Mouse (Mus musculus) limb, embryonic 12.5 days (tissue): ENCODE measurements around the gene Gm3415. TPM values are rescaled to one million over a fixed set of nuclear protein-coding genes. Genes with fewer than 3 reads are reported as not detected.
A peak's percentile ranks its signal among the peaks of the same experiment; 100 is the strongest.
"Not testable (repeated sequence)": the region's sequence is repeated elsewhere in the genome, so short reads cannot be mapped to it uniquely, and the experiment has no call there.

Experiments
- ATAC-seq: fragments of 200-750 bp; cut with Nextera tagmentation; 2 replicates; pipeline ENCODE4 v1.8.0; 2017; ENCODE audit warnings: low read depth, moderate TSS enrichment; ENCODE audit not compliant: insufficient number of reproducible peaks, insufficient read depth, low FRiP score, low TSS enrichment
- H3K27ac ChIP-seq: fragments of 300-500 bp; sonication (generic); 2 replicates; pipeline ENCODE4 v1.5.1; 2016; ENCODE audit warnings: mild to moderate bottlenecking, moderate library complexity
- H3K27me3 ChIP-seq: fragments of 300-500 bp; sonication (generic); 2 replicates; pipeline ENCODE4 v1.6.1; 2016; ENCODE audit warnings: mild to moderate bottlenecking, moderate library complexity
- H3K36me3 ChIP-seq: fragments of 300-500 bp; sonication (generic); 2 replicates; pipeline ENCODE4 v1.6.1; 2016; ENCODE audit warnings: mild to moderate bottlenecking, moderate library complexity
- H3K4me1 ChIP-seq: fragments of 300-500 bp; sonication (generic); replicated peaks from 2 replicates; pipeline ENCODE4 v1.6.1; 2016
- H3K4me2 ChIP-seq: fragments of 300-500 bp; sonication (generic); 2 replicates; pipeline ENCODE4 v1.6.1; 2016; ENCODE audit warnings: mild to moderate bottlenecking, moderate library complexity
- H3K4me3 ChIP-seq: fragments of 300-500 bp; sonication (generic); replicated peaks from 2 replicates; pipeline ENCODE4 v1.5.1; 2016; ENCODE audit warnings: mild to moderate bottlenecking
- H3K9ac ChIP-seq: fragments of 300-500 bp; sonication (generic); replicated peaks from 2 replicates; pipeline ENCODE4 v1.6.1; 2016; ENCODE audit warnings: mild to moderate bottlenecking, moderate library complexity
- H3K9me3 ChIP-seq: fragments of 300-500 bp; sonication (generic); 2 replicates; pipeline ENCODE4 v1.6.1; 2016; ENCODE audit warnings: mild to moderate bottlenecking, moderate library complexity
- WGBS: fragments of 180-500 bp; shearing (Covaris S2); methylation state at CpG from one replicate; pipeline ENCODE4 v1.1.7; 2016; 5-methylcytosine and 5-hydroxymethylcytosine counted together
- polyA plus RNA-seq: library from polyadenylated mRNA; unstranded; fragments of >200 nt; fragmentation: Nextera tagmentation; extraction: Ambion mirVana; gene quantifications from 2 replicates; pipeline ENCODE4 v1.2.1, GENCODE M21; 2016

Gm3415 gene
- polyA plus RNA-seq, result not detected in 2 replicates

DNA sequence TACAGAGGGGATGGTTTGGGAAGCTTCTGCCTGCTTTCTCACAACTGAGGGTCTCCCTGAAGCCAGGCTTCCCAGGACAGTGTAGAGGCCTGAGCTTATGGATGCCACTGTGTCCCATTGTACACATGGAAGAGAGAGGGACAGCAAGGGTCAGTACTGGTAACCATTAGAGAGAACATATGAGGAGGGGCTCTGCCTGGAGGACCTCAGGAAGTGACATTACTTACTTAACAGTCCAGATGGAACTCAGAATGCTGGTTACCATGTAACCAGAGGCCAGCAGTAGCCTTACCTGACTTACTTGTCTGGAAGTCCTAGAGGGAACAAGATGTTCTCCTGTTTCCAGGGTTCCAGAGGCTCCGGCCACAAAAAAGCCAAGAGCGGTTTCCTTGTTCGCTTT is at the start of gene Gm3415:
TSS of gene Gm3415 (plus strand) at position 301 of the 400 bp plus-strand sequence.
- not testable (repeated sequence) for ATAC-seq
- no CpG with 5 or more reads among the region's 3 CpGs for WGBS

DNA sequence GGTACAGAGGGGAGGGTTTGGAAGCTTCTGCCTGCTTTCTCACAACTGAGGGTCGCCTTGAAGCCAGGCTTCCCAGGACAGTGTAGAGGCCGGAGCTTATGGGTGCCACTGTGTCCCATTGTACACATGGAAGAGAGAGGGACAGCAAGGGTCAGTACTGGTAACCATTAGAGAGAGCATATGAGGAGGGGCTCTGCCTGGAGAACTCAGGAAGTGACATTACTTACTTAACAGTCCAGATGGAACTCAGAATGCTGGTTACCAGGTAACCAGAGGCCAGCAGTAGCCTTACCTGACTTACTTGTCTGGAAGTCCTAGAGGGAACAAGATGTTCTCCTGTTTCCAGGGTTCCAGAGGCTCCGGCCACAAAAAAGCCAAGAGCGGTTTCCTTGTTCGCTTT is 42.1 kb upstream of the Gm3415 start, which contains the start of gene Gm3402:
TSS of gene Gm3402 (plus strand) at position 301 of the 400 bp plus-strand sequence.
- H3K27me3 ChIP-seq, H3K36me3 ChIP-seq, H3K4me3 ChIP-seq, H3K4me2 ChIP-seq, H3K27ac ChIP-seq, H3K4me1 ChIP-seq, H3K9me3 ChIP-seq, H3K9ac ChIP-seq, ATAC-seq: not testable (repeated sequence)
- WGBS, result 100% methylated on average over 1 of the region's 5 CpGs

More for the DNA sequence above, at the start of gene Gm3415:
- not testable (repeated sequence) for H3K27me3 ChIP-seq, H3K27ac ChIP-seq, H3K36me3 ChIP-seq, H3K4me3 ChIP-seq, H3K9ac ChIP-seq, H3K4me2 ChIP-seq, H3K4me1 ChIP-seq, H3K9me3 ChIP-seq

DNA sequence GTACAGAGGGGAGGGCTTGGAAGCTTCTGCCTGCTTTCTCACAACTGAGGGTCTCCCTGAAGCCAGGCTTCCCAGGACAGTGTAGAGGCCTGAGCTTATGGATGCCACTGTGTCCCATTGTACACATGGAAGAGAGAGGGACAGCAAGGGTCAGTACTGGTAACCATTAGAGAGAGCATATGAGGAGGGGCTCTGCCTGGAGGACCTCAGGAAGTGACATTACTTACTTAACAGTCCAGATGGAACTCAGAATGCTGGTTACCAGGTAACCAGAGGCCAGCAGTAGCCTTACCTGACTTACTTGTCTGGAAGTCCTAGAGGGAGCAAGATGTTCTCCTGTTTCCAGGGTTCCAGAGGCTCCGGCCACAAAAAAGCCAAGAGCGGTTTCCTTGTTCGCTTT is 30.4 kb upstream of the Gm3415 start, which contains the start of gene Gm3404:
TSS of gene Gm3404 (plus strand) at position 301 of the 400 bp plus-strand sequence.
- not testable (repeated sequence) for H3K4me2 ChIP-seq, H3K27ac ChIP-seq, H3K4me3 ChIP-seq, H3K9me3 ChIP-seq, H3K27me3 ChIP-seq, H3K9ac ChIP-seq, H3K36me3 ChIP-seq, H3K4me1 ChIP-seq, ATAC-seq
- 85% methylated on average over 3 of the region's 3 CpGs for WGBS

DNA sequence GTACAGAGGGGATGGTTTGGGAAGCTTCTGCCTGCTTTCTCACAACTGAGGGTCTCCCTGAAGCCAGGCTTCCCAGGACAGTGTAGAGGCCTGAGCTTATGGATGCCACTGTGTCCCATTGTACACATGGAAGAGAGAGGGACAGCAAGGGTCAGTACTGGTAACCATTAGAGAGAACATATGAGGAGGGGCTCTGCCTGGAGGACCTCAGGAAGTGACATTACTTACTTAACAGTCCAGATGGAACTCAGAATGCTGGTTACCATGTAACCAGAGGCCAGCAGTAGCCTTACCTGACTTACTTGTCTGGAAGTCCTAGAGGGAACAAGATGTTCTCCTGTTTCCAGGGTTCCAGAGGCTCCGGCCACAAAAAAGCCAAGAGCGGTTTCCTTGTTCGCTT is 18.6 kb upstream of the Gm3415 start, which contains the start of gene Gm3409:
TSS of gene Gm3409 (plus strand) at position 301 of the 400 bp plus-strand sequence.
- H3K4me3 ChIP-seq, ATAC-seq, H3K27ac ChIP-seq, H3K9me3 ChIP-seq, H3K27me3 ChIP-seq, H3K4me1 ChIP-seq, H3K4me2 ChIP-seq, H3K9ac ChIP-seq, H3K36me3 ChIP-seq: not testable (repeated sequence)
- 100% methylated on average over 3 of the region's 3 CpGs for WGBS

DNA sequence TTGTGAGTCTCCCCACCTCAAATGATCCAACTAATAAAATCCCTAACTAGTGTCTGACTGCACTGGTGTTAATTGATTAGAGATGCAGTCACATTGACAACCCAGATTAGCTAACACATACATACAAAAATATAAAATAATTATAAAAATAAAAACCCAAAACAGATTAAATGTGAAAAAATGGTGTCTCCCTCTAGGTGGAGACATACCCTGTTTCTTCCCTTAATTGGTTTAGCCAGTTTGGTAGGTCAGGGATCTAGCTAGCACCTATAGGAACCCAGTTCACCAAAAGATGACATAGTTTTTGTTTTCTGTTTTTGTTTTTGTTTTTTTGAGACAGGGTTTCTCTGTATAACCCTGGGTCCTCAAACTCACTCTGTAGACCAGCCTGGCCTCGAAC is 8.3 kb downstream of the Gm3415 start:
- Histone ChIP-seq H3K27ac (no peak overlapping the region), H3K9ac (no peak overlapping the region), H3K4me3 (no peak overlapping the region), H3K4me2 (no peak overlapping the region), H3K36me3 (no peaks in the 10 kb centered on the region), H3K9me3 (no peaks in the 10 kb centered on the region), H3K27me3 (no peaks in the 10 kb centered on the region), H3K4me1 (no peaks in the 10 kb centered on the region)
- 73% methylated on average over 1 of the region's 1 CpGs for WGBS
- ATAC-seq, result no peak

DNA sequence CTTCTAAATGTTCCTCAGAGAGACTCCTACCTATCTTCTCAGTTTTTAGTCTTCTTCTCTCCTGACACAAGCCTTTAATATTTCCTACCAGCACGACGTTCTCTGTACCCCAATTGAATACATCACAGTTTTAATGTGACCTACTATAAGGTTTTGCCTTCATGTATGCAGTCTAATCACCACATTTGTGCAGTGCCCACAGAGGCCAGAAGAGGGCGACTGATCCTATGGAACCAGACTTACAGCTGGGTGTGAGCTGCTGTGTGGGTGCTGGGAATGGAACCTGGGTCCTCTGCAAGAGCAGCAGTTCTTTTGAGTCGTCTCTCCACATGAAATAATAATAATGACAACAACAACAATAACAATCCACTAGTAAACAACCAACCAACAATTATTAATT is 11.1 kb downstream of the Gm3415 start:
- no peak for ATAC-seq
- WGBS, result 64% methylated on average over 4 of the region's 4 CpGs

DNA sequence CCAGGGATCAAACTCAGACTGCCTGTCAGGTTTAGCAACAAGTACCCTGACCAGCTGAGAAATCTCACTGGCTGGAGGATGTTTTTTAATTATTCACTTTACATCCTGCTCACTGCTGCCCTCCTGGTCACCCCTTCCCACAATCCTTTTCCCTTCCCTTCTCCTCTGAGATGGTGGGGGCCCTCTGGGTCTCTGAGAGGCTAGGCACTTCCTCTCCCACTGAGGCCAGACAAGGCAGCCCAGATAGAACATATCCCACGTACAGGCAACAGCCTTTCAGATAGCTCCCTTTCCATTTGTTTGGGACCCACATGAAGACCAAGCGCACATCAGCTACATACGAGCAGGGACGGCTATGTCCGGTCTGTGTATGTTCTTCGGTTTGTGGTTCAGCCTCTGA is 14.2 kb downstream of the Gm3415 start:
- H3K27me3 ChIP-seq, H3K4me3 ChIP-seq, H3K4me2 ChIP-seq, H3K9ac ChIP-seq, ATAC-seq, H3K9me3 ChIP-seq, H3K4me1 ChIP-seq, H3K36me3 ChIP-seq, H3K27ac ChIP-seq: not testable (repeated sequence)
- 83% methylated on average over 6 of the region's 6 CpGs for WGBS

More for the DNA sequence above, 11.1 kb downstream of the Gm3415 start:
- no peaks in the 10 kb centered on the region for H3K36me3 ChIP-seq
- no peaks in the 10 kb centered on the region for H3K27me3 ChIP-seq
- H3K4me2 ChIP-seq, result no peak overlapping the region
- no peak overlapping the region for H3K27ac ChIP-seq
- H3K4me3 ChIP-seq, result no peak overlapping the region
- H3K9me3 ChIP-seq, result no peaks in the 10 kb centered on the region
- H3K9ac ChIP-seq, result no peak overlapping the region
- H3K4me1 ChIP-seq, result no peaks in the 10 kb centered on the region

DNA sequence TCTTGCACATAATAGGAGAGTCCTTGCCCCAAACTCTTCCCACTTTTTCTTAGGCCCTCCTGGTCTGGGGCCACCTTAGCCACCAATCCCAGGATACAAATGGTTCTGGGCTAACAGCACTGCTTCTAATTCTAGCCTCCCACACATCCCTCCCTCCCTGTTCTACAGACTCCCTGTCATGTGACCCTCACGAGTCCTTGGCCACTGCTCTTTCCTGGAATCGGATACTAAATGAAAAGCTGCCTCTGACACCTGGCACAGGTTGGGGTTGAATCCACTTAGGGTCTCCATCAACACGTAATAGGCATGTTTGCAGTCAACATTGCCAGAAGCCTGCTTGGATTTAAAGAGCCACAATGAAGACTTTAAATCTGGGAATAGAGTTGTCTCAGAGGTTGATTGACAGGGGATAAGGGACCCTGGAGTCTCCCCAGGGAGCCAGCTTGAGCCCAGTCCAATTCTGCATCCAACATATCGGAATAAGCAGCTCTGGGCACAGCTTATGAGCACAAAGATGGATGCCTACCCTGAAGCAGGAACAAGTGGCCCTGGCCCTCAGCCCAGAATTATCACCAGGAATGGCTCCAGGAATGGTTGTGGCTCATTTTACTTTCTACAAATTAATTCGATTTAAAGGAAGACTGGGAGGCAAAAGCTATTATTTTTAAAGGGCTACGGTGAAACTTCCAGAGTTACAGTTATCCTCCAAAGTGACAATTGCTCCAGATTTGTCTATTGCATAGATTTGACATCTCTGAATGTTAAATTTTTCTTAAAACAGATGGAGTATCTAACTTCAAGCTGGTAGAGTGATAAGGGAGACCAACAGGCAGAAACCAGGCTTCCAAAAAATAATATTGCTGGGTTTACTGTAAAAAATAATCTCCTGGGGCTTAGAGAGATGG is 16.1 kb downstream of the Gm3415 start:
- 70% methylated on average over 6 of the region's 6 CpGs for WGBS
- H3K27ac ChIP-seq, result not testable (repeated sequence)

DNA sequence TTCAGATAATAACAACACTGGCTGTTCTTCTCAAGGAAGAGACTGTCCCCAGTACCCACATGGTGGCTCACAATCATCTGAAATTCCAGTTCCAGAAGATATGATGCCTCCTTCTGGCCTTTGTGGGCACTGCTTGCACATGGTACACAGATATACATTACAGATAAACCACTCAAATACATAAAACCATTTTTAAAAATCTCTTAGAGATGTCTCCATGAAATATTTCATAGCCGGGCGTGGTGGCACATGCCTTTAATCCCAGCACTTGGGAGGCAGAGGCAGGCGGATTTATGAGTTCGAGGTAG is 16.8 kb downstream of the Gm3415 start:
- H3K9ac ChIP-seq, H3K4me3 ChIP-seq, H3K27ac ChIP-seq, H3K36me3 ChIP-seq, H3K4me1 ChIP-seq, H3K27me3 ChIP-seq, H3K9me3 ChIP-seq, ATAC-seq, H3K4me2 ChIP-seq: not testable (repeated sequence)
- 92% methylated on average over 4 of the region's 4 CpGs for WGBS

More for the DNA sequence above, 16.1 kb downstream of the Gm3415 start:
- not testable (repeated sequence) for ATAC-seq, H3K4me2 ChIP-seq, H3K9me3 ChIP-seq, H3K36me3 ChIP-seq, H3K4me3 ChIP-seq, H3K9ac ChIP-seq, H3K4me1 ChIP-seq, H3K27me3 ChIP-seq

DNA sequence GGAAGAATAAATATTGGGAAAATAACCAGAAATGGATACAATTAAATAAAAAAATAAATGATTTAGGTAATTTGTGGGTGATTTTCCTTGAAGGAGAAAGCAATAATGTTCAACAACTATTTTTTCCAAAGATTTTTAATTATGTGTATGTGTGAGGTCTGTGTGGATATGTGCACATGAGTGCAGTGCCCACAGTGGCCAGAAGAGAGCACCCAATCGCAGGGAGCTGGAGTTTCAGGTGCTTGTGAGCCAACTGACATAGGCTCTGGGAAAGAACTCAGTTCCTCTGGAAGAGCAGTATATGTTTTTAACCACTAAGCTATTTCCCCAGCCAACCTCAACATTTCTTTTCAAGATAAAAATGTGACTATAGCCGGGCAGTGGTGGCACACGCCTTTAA is 20.7 kb downstream of the Gm3415 start:
- WGBS, result 82% methylated on average over 3 of the region's 3 CpGs
- no peak overlapping the region for H3K4me3 ChIP-seq
- H3K27ac ChIP-seq, result no peak overlapping the region
- H3K9ac ChIP-seq, result no peak overlapping the region
- no peak overlapping the region for H3K4me2 ChIP-seq
- no peaks in the 10 kb centered on the region for H3K36me3 ChIP-seq
- no peaks in the 10 kb centered on the region; the same call in 1 of the 2 replicates for H3K27me3 ChIP-seq
- H3K9me3 ChIP-seq, result no peaks in the 10 kb centered on the region; the same call in 1 of the 2 replicates
- no peaks in the 10 kb centered on the region for H3K4me1 ChIP-seq
- no peak for ATAC-seq

DNA sequence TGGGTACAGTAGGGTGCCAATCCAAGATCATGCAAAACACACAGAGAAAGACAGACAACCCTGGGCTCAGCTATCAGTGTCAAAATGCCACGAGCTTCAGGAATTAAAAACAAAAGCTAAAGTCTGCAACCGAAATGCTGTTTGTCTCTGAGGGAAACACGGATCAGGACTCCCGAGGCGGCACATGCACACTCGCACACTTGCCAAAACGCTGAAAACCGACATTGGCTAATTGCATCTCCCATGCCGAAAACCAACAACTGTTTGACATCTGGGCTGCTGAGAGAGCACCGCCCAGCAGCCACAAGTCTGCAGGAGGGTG is 28.2 kb downstream of the Gm3415 start:
- Histone ChIP-seq H3K27ac (no peak overlapping the region), H3K9me3 (no peaks in the 10 kb centered on the region), H3K4me1 (peaks cover 16% of the 10 kb centered on the region), H3K36me3 (no peaks in the 10 kb centered on the region), H3K27me3 (peaks cover 43% of the 10 kb centered on the region), H3K9ac (no peak overlapping the region), H3K4me3 (peak overlapping the region; percentile 57), H3K4me2 (peak overlapping the region; percentile 98)
- WGBS, result 10% methylated on average over 10 of the region's 10 CpGs
- no peak for ATAC-seq
